Mouse (Mus musculus) urinary bladder, postnatal 36 days (tissue): ENCODE measurements around the gene Muc4.

Source experiments
- DNase-seq, 2 experiments: peaks; one replicate each; pipeline ENCODE4 v3.0.0; 2022; ENCODE audit warnings: low spot score in 2 of 2, mixed read lengths in 1 of 2

Muc4 gene

DNA sequence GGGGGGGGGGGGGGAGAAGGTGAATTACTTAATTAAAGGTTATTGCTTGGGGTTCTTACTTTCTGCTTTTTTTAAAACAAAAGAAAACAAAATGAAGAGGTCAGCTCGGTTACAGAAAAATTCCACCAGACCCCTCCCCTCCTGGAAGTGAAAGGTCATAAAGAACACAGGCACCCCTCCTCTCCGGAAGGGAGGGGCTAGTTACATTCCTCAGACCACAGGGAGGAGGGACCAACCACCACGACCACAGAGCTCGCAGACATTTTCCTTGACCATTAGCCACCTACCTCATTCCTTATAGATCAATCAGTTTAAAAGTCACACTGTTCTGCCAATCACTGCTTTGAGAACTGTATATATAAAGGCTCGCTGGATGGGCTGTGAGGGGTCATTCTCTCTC, 68.2 kb downstream of the Muc4 start:
- DNase-seq = no peak

- no peak for DNase-seq
Observed at GRCm38 (mm10) chr16:32805151-32805550, 69.5 kb downstream of the Muc4 start.

GRCm38 (mm10) chr16:32807408-32808185, 71.9 kb downstream of the Muc4 start:
- no peak for DNase-seq

GRCm38 (mm10) chr16:32810321-32810720, 74.6 kb downstream of the Muc4 start, which contains the start of gene Smbd1:
Smbd1 (minus strand) TSS chr16:32810477.
- DNase-seq = no peak

GRCm38 (mm10) chr16:32812888-32813361, 77.2 kb downstream of the Muc4 start:
- DNase-seq = peak; percentile 74 to 83

- no peak for DNase-seq
Observed at GRCm38 (mm10) chr16:32813362-32813761, 77.7 kb downstream of the Muc4 start.

DNA sequence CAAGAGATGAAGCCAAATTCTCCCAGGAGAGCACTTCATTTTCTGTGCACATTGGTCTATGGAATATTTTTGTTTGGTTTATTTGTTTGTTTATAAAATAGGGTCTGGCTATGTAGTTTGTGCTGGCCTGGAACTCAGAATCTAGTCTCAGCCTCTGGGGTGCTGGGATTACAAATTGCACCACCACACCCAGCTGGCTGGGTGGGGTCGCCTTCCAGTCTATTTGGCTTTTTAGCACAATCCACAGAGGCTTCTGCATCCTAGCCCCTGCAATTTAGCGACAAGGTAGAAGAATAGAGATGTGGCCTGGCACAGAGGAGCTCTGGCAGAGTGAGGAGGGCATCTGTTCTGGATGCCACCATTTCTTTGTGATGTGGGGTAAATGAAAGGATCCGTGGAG, 78.1 kb downstream of the Muc4 start:
- no peak for DNase-seq

GRCm38 (mm10) chr16:32814539-32814938, 78.9 kb downstream of the Muc4 start:
- DNase-seq = peak in 1 of 2 experiments; percentile 41

- DNase-seq = no peak
Observed at GRCm38 (mm10) chr16:32815160-32815605, 79.5 kb downstream of the Muc4 start.

GRCm38 (mm10) chr16:32818036-32818435, 82.3 kb downstream of the Muc4 start:
- DNase-seq = no peak

- DNase-seq = no peak
Observed at GRCm38 (mm10) chr16:32818441-32818840, 82.8 kb downstream of the Muc4 start.

DNA sequence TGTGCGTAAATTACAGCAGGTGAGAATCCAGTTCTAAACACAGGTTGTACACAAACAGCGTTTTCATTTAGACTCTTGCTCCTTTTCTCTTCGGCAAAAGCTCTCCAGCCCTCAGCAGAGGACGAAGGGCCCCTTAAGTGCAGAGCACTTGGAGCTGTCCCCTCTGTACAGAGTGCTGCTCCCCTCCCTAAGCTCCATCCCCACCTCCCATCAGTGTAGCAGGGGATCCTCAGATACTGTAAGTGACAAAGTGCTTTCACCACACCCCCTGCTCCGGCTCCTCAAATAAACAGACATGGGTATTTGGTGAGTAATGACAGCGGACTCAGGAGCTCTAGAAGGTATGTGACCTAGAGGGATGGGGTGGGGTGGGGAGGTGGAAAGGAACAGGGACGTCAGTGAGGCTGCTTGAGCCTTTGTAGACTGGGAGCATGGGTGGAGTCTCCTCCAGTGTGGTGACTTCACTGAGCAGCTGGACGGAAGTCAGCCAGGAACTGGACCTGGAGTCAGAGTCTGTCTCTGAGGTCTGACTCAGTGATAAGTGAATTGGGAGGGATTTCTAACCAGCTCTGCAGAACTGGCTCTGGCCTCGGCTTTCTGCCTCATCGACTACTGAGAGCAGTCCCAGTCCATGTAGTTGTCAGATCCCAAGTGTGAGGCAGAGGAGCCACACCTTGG, 86.2 kb downstream of the Muc4 start:
- DNase-seq = peak; percentile 50 to 67

DNA sequence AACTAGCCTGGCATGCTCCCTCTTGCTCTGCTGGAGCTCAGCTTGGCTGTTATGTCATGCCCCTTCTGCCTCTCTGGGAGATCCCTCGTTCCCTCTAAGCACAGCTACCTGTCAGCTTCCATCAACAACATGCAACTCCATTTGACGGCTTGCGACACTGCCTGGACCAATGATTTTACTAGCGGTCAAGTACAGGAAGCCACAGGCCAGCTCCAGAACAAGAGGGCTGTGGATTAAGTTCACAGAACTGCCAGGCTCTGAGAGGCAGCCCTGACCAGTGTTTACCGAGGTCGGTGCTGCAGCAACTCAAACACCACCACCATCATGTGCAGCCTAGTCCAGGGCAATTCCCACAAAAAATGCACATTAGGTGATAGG, 86.8 kb downstream of the Muc4 start:
- DNase-seq = no peak

DNA sequence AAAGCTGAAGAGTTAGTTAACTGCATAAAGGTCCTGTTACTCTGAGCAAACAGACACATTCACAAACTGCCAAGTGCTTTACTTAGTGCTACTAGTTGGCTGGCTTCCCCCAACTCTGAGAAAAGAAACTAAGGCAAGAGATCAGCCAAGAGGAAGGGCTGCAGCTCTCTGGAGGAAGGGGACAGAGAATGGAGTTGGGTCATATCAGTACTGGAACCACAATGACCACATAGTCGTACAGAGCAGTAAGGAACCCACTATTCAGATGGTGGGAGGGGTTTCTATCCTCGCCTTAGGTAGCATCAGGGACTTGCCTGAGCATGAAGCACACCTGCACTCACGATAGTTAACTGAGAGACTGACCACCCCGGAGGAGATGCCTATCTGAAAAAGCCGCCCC, 87.2 kb downstream of the Muc4 start:
- DNase-seq = no peak

- DNase-seq = no peak
Observed at GRCm38 (mm10) chr16:32823487-32823886, 87.8 kb downstream of the Muc4 start.

GRCm38 (mm10) chr16:32824061-32824460, 88.4 kb downstream of the Muc4 start:
- DNase-seq = no peak

DNA sequence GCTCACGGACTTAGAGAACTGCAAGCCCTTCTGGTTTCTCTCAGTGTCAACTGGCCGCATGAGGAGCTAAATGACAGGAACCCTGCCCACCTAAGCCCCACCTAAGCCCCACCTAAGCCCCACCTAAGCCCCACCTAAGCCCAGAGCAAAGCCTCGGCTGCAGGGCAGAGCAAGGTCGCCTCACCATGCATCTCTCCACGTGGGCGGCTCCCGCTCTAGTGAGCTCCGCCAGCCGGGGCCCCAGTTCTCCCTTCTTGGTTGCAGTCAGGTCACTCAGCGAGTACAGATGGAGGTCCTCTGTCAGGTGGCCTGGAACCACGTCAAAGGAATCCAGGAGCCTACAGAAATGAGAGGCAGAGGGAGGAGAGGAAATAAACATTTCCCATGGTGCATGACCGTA, 89.7 kb downstream of the Muc4 start:
- no peak for DNase-seq

- DNase-seq = no peak
Observed at GRCm38 (mm10) chr16:32826521-32826920, 90.8 kb downstream of the Muc4 start.

DNA sequence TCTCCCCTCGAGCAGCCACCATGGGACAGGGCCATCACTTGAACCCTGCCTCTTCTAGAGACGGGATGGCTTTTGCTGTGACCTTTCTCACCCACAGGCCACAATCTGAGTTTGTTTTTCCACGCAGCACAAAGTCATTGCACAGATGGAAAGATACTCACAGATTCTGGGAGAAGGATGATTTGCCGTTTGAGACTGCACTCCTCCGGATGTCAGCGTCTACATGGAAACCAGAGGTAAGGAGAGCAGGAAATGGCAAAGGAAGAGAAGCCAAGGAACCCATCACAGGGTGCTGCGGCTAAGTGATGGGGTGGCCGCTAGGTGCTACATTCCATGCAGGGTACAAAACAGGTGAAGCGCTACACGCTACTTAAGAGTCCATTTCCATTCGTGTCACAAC, 93.4 kb downstream of the Muc4 start:
- DNase-seq = no peak

DNA sequence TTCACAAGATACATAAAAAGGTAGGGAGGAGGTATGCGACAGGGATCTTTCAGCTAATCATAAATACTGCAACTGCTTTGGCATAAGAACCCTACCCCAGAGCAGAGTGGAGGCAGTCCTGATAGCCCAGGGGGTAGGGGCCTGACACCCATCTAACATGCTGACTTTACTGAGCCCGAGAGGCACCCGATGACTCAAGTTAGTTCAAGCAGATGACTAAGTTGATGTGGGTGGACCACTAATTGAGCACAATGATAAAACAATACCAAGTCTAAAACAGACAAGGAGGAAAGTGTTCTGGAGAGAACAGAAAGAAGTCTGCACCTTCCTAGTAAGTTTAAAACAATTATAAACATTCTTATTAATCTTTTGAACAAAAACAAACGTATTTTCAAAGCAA, 95.8 kb downstream of the Muc4 start:
- no peak for DNase-seq
